Mouse (Mus musculus): ENCODE data around the gene Apoh.

- TF ChIP-seq CTCF (IDR thresholded peaks at IDR 0.05; ENCODE audit: control insufficient read depth, insufficient read depth, insufficient read length) (no peak), FOSL1 (IDR thresholded peaks at IDR 0.05; ENCODE audit: insufficient read depth, low read length, poor library complexity, severe bottlenecking) (no peak)
Measured at GRCm38 (mm10) chr11:108307258-108307657, 35.9 kb upstream of the Apoh start.
